Mouse (Mus musculus) kidney, adult 2 months (tissue): Measurements from ENCODE around the gene Fzr1. TPM values are rescaled to one million over a fixed set of nuclear protein-coding genes. Genes with fewer than 3 reads are reported as not detected.

Experiments used
- DNase-seq: peaks from one replicate; pipeline ENCODE4 v3.0.0; 2021
- H3K27ac ChIP-seq: fragments of 200-500 bp; 2 replicates; pipeline ENCODE4 v1.5.1; 2012; ENCODE audit warnings: low read depth, low read length, control low read depth, inconsistent platforms; ENCODE audit not compliant: insufficient read depth
- H3K27me3 ChIP-seq: fragments of 200-500 bp; replicated peaks from 2 replicates; pipeline ENCODE4 v1.6.1; 2012; ENCODE audit warnings: mild to moderate bottlenecking, moderate library complexity, low read length, inconsistent platforms; ENCODE audit not compliant: control insufficient read depth, insufficient read depth
- H3K36me3 ChIP-seq: fragments of 200-500 bp; 2 replicates; pipeline ENCODE4 v1.6.1; 2012; ENCODE audit warnings: mild to moderate bottlenecking, moderate library complexity, low read length, inconsistent platforms; ENCODE audit not compliant: control insufficient read depth, insufficient read depth
- H3K4me1 ChIP-seq: fragments of 200-500 bp; 2 replicates; pipeline ENCODE4 v1.6.1; 2011; ENCODE audit warnings: low read length; ENCODE audit not compliant: control insufficient read depth, insufficient read depth
- H3K4me3 ChIP-seq: fragments of 200-500 bp; 2 replicates; pipeline ENCODE4 v1.5.1; 2011; ENCODE audit warnings: mild to moderate bottlenecking, low read depth, low read length, control low read depth; ENCODE audit not compliant: insufficient read depth
- CTCF ChIP-seq: fragments of 200-500 bp; conservative IDR thresholded peaks from 2 replicates; pipeline ENCODE4 v1.5.1; 2011; ENCODE audit warnings: low read depth, mild to moderate bottlenecking, control low read depth, low read length, moderate library complexity, mixed read lengths; ENCODE audit not compliant: insufficient read depth, insufficient read length
- POLR2A ChIP-seq: fragments of 200-500 bp; IDR thresholded peaks from one replicate; pipeline ENCODE4 v1.6.1; 2011; ENCODE audit warnings: low read depth, low read length, control low read depth
- WGBS: fragments of 180-500 bp; shearing (Covaris S2); methylation state at CpG from one replicate; pipeline ENCODE4 v1.1.7; 2018; 5-methylcytosine and 5-hydroxymethylcytosine counted together
- polyA plus RNA-seq: library from polyadenylated mRNA; depleted of rRNA; stranded (reverse); fragments of >200 nt; gene quantifications from 2 replicates; pipeline ENCODE4 v1.2.3, GENCODE M21; 2012

Fzr1 gene
- polyA plus RNA-seq, 1 experiment: 41.1 TPM

GRCm38 (mm10) chr10:81424246-81425051 is 46.1 kb upstream of the Fzr1 start:
- no peak for TF ChIP-seq POLR2A
- TF ChIP-seq CTCF: no peak
- DNase-seq: peak; percentile 90
- 6% methylated on average over 24 of the region's 25 CpGs for WGBS
- peaks cover 42% of the 10 kb centered on the region for H3K4me1 ChIP-seq
- H3K36me3 ChIP-seq: no peaks in the 10 kb centered on the region
- no peaks in the 10 kb centered on the region for H3K27me3 ChIP-seq
- peak overlapping the region; percentile 85 for H3K4me3 ChIP-seq
- peak overlapping the region; percentile 92 for H3K27ac ChIP-seq

- 64% methylated on average over 4 of the region's 4 CpGs for whole genome bisulfite sequencing
- TF ChIP-seq POLR2A: no peak
- no peak for TF ChIP-seq CTCF
- Histone ChIP-seq H3K27me3 (no peaks in the 10 kb centered on the region), H3K36me3 (no peaks in the 10 kb centered on the region), H3K4me3 (peak overlapping the region; percentile 85; the same call in 1 of the 2 replicates), H3K4me1 (peaks cover 44% of the 10 kb centered on the region), H3K27ac (peak overlapping the region; percentile 18; the same call in 1 of the 2 replicates)
- DNase-seq: no peak
These were observed 45.3 kb upstream of the Fzr1 start for GRCm38 (mm10) chr10:81423476-81424245.

DNA sequence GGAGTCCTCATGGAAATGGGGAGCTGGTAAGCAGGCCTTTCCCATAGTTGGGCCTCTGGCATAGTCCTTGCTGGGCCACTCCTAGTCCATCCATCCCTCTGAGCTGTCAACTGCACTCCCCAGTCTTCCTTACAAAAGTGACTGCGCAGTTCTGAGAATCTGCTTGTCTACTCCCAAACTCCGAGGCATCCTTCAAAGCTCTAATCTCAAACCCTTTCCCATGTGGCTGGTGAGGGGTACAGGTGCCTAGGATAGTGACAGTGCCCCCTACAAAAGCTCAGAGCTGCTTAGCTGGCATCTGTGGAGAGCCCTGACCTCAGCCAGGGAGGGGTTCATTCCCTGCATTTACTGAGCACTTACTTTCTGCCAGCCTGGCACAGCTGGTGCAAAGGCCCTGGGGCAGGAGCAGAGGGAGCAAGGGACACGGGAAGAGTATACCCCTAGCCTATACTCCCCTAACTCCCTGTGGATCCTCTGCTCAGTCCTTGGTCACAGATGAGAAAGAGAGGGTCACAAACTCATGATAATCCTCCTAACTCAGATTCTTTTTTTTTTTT is 44.4 kb upstream of the Fzr1 start:
- 80% methylated on average over 3 of the region's 3 CpGs for WGBS
- TF ChIP-seq POLR2A (no peak), CTCF (no peak)
- peaks cover 48% of the 10 kb centered on the region for H3K4me1 ChIP-seq
- H3K4me3 ChIP-seq: no peak overlapping the region
- no peaks in the 10 kb centered on the region for H3K36me3 ChIP-seq
- peak overlapping the region; percentile 4; the same call in 1 of the 2 replicates for H3K27ac ChIP-seq
- no peak for DNase-seq
- H3K27me3 ChIP-seq: no peaks in the 10 kb centered on the region

DNA sequence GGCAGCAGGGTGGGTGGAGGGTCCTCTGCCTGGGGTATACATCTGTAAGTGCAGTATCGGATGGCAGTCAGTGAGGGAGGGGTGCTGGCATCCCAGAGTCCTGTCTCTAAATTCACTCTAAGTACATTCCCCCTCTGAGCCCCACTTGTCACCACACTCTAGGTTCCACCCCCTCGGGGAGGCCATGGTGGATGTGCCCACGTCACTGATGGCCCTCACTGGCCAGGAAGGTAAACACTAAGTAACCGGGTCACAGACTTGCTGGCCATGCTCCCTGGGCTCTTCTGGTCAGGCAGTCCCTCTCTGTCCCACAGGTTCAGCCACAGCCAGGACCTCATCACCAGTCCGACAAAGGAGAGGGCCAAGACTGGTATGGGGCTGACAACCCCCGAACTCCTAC is 43.9 kb upstream of the Fzr1 start:
- TF ChIP-seq CTCF (no peak), POLR2A (no peak)
- DNase-seq: no peak
- H3K4me1 ChIP-seq: peaks cover 48% of the 10 kb centered on the region
- H3K27me3 ChIP-seq: no peaks in the 10 kb centered on the region
- 65% methylated on average over 6 of the region's 6 CpGs for WGBS
- H3K27ac ChIP-seq: no peak overlapping the region
- H3K4me3 ChIP-seq: no peak overlapping the region
- H3K36me3 ChIP-seq: no peaks in the 10 kb centered on the region

- no peak for TF ChIP-seq POLR2A
- no peak for TF ChIP-seq CTCF
- Histone ChIP-seq H3K4me1 (peaks cover 49% of the 10 kb centered on the region), H3K4me3 (no peak overlapping the region), H3K27me3 (no peaks in the 10 kb centered on the region), H3K36me3 (no peaks in the 10 kb centered on the region), H3K27ac (no peak overlapping the region)
- 64% methylated on average over 5 of the region's 5 CpGs for WGBS
- DNase-seq: no peak
These were observed 43.4 kb upstream of the Fzr1 start for GRCm38 (mm10) chr10:81421797-81422100.

DNA sequence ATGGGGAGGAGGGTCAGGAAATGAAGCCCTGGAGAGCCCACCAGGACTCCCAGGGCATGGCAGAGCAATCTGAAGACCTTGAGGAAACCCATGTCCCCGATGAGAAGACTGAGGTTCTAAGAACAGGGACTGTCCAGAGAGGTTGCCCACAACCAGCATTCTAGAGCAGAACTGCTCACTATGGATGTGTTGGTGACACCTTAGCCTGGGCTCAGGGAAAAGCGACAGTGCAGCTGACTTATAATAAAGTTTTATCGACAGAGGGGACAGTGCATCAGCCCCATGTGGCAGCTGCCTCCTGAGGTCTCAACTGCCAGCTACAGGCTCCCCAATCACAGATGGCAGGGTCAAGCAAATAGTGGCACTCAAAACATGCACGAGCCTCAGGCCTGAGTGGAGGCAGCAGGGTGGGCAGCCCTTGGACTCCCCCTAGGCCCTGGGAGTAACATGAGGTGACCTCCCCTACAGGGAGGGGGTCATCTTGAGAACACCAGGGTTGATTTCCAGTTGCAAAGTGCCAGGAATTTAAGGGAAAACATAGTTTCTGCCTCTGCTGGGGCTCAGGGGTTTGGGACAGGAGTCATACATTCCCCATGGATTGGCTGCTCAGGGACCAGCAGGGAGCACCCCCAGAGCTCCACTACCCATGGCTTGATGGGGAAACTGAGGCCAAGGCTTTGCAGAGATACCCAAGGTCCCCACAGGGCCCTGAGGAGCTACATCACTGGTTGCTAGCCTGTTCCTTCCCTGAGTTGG is 42.9 kb upstream of the Fzr1 start:
- H3K36me3 ChIP-seq: no peaks in the 10 kb centered on the region
- H3K4me3 ChIP-seq: no peak overlapping the region
- no peak for TF ChIP-seq CTCF
- no peak for DNase-seq
- H3K27ac ChIP-seq: no peak overlapping the region
- 65% methylated on average over 4 of the region's 4 CpGs for WGBS
- no peaks in the 10 kb centered on the region for H3K27me3 ChIP-seq
- H3K4me1 ChIP-seq: peaks cover 52% of the 10 kb centered on the region
